ENCODE assay signal across 17 mouse cellular contexts in genomic region chr8:128461716-128462115, GRCm38 (mm10).
DNase-seq lines count a peak whose midpoint lies in the region; TF ChIP-seq lines count a peak whose summit lies in the region.
"Had no signal": no experiment of that assay in that cellular context is flagged by ENCODE, and none has a peak within 500 bp of the region (broad histone marks: within the 10 kb centered on the region; RNA-seq: fewer than 3 reads in every experiment).

No protein-coding gene starts in this region.

- H3K4me1 ChIP-seq in liver, adult 2 months (ENCODE audit: control insufficient read depth, insufficient read depth, low read length): peaks cover 28% of the 10 kb centered on the region

- no peak for TF ChIP-seq POLR2A in liver, adult 2 months (IDR thresholded peaks at IDR 0.05; ENCODE audit: extremely low read depth, insufficient read depth, low read length)

- peak overlapping the region; percentile 32; the same call in 1 of the 2 replicates for H3K27ac ChIP-seq in gastrocnemius, adult 2 months
- peak overlapping the region; percentile 42 for H3K27ac ChIP-seq in liver, adult 2 months (replicated peaks; ENCODE audit: insufficient read depth, low read depth, low read length)
- H3K27ac ChIP-seq: forebrain, embryonic 10.5 days; forebrain, embryonic 13.5 days; hindbrain, embryonic 14.5 days; hindbrain, postnatal 0 days had no signal

- no peak for TF ChIP-seq CTCF in gastrocnemius, adult 2 months (IDR thresholded peaks at IDR 0.05)
- no peak for TF ChIP-seq CTCF in liver, adult 2 months (IDR thresholded peaks at IDR 0.05; ENCODE audit: low read depth, low read length)

- H3K9ac ChIP-seq in liver, adult 2 months (ENCODE audit: low read depth, low read length): no peak overlapping the region
- H3K9ac ChIP-seq: forebrain, embryonic 13.5 days; hindbrain, embryonic 14.5 days had no signal

- H3K36me3 ChIP-seq in liver, adult 2 months (ENCODE audit: control insufficient read depth, insufficient read depth, low read length): peaks cover 58% of the 10 kb centered on the region
- H3K36me3 ChIP-seq: forebrain, embryonic 10.5 days had no signal

- H3K4me3 ChIP-seq in gastrocnemius, adult 2 months: no peak overlapping the region
- no peak overlapping the region for H3K4me3 ChIP-seq in liver, adult 2 months (ENCODE audit: insufficient read depth, low read depth, low read length)
- H3K4me3 ChIP-seq: forebrain, embryonic 10.5 days; forebrain, embryonic 13.5 days had no signal

- intact Hi-C loops in gastrocnemius, adult 2 months (cut with DNase I): no loop called here
- intact Hi-C loops in heart, postnatal 25 days (cut with DNase I): no loop called here
- intact Hi-C loops in heart, postnatal 10 days (cut with DNase I): no loop called here
- intact Hi-C loops in heart, postnatal 36 days (cut with DNase I): no loop called here

- H3K27me3 ChIP-seq in liver, adult 2 months (ENCODE audit: control insufficient read depth, insufficient read depth, low read length): no peaks in the 10 kb centered on the region
- H3K27me3 ChIP-seq: forebrain, embryonic 13.5 days had no signal

- H3K79me2 ChIP-seq in liver, adult 2 months (ENCODE audit: control insufficient read depth, insufficient read depth, low read length): peaks cover 4% of the 10 kb centered on the region; the same call in 1 of the 2 replicates

- DNase-seq in gastrocnemius, adult 2 months: peak; percentile 55
- DNase-seq in gastrocnemius, postnatal 4 days (ENCODE audit: low spot score in 2 of 2): no peak
- DNase-seq in heart, adult 18-20 months: peak; percentile 45 to 46
- DNase-seq in heart, postnatal 25 days (ENCODE audit: low spot score): no peak
- DNase-seq in heart, postnatal 10 days: peak; percentile 38 to 54
- DNase-seq in heart, postnatal 36 days: no peak
- peak; percentile 22 for DNase-seq in liver, adult 2 months (ENCODE audit: extremely low read depth, low read depth, low spot score)
- DNase-seq in liver: no peak
- DNase-seq: adrenal gland, adult 2 months; adrenal gland, postnatal 14 days; cerebellum, adult 11-12 months; cerebellum, adult 8-10 months; kidney, adult 18-20 months had no signal

Comparison
In these comparisons a context has a peak if more than half of its experiments do, and no peak if none do; other contexts are left out.
1. DNase-seq: peak in gastrocnemius, adult 2 months (single experiment), heart, adult 18-20 months (2 of 2), heart, postnatal 10 days (2 of 2) and liver, adult 2 months (single experiment); none in gastrocnemius, postnatal 4 days (0 of 2), heart, postnatal 25 days (single experiment), heart, postnatal 36 days (0 of 2) and liver (single experiment).